Mouse (Mus musculus) embryonic facial prominence, embryonic 12.5 days (tissue): Measurements from ENCODE around the gene Tmem47. TPM values are rescaled to one million over a fixed set of nuclear protein-coding genes. Genes with fewer than 3 reads are reported as not detected.

Source experiments
- ATAC-seq: fragments of 200-750 bp; cut with Nextera tagmentation; 2 replicates; pipeline ENCODE4 v1.8.0; 2017; ENCODE audit not compliant: insufficient number of reproducible peaks, insufficient read depth, low FRiP score, low TSS enrichment
- H3K27ac ChIP-seq: fragments of 300-500 bp; sonication (generic); 2 replicates; pipeline ENCODE4 v1.5.1; 2016; ENCODE audit warnings: mild to moderate bottlenecking
- H3K27me3 ChIP-seq: fragments of 300-500 bp; sonication (generic); 2 replicates; pipeline ENCODE4 v1.6.1; 2016; ENCODE audit warnings: mild to moderate bottlenecking, moderate library complexity
- H3K36me3 ChIP-seq: fragments of 300-500 bp; sonication (generic); 2 replicates; pipeline ENCODE4 v1.6.1; 2016; ENCODE audit warnings: mild to moderate bottlenecking
- H3K4me1 ChIP-seq: fragments of 300-500 bp; sonication (generic); 2 replicates; pipeline ENCODE4 v1.6.1; 2016
- H3K4me2 ChIP-seq: fragments of 300-500 bp; sonication (generic); replicated peaks from 2 replicates; pipeline ENCODE4 v1.6.1; 2016; ENCODE audit warnings: mild to moderate bottlenecking, moderate library complexity
- H3K4me3 ChIP-seq: fragments of 300-500 bp; sonication (generic); 2 replicates; pipeline ENCODE4 v1.5.1; 2016; ENCODE audit warnings: mild to moderate bottlenecking
- H3K9ac ChIP-seq: fragments of 300-500 bp; sonication (generic); 2 replicates; pipeline ENCODE4 v1.6.1; 2016; ENCODE audit warnings: mild to moderate bottlenecking, moderate library complexity
- H3K9me3 ChIP-seq: fragments of 300-500 bp; sonication (generic); 2 replicates; pipeline ENCODE4 v1.6.1; 2016; ENCODE audit warnings: mild to moderate bottlenecking, moderate library complexity
- WGBS: fragments of 180-500 bp; shearing (Covaris S2); methylation state at CpG from one replicate; pipeline ENCODE4 v1.1.7; 2016; 5-methylcytosine and 5-hydroxymethylcytosine counted together
- polyA plus RNA-seq: library from polyadenylated mRNA; unstranded; fragments of >200 nt; fragmentation: Nextera tagmentation; extraction: Ambion mirVana; gene quantifications from 2 replicates; pipeline ENCODE4 v1.2.1, GENCODE M21; 2016

Tmem47 gene
- polyA plus RNA-seq = 16.9 and 18.6 TPM in 2 replicates

GRCm38 (mm10) chrX:81070210-81070803 is at the start of gene Tmem47:
Gene Tmem47 (plus strand): TSS chrX:81070698.
- Histone ChIP-seq H3K9ac (peak within 1 kb of the TSS; percentile 60), H3K36me3 (no peaks in the 10 kb centered on the region), H3K4me3 (peak within 1 kb of the TSS; percentile 55), H3K27ac (peak within 1 kb of the TSS; percentile 86), H3K27me3 (no peaks in the 10 kb centered on the region), H3K9me3 (no peaks in the 10 kb centered on the region), H3K4me2 (peak within 1 kb of the TSS; percentile 43), H3K4me1 (no peaks in the 10 kb centered on the region)
- WGBS = 4% methylated on average over 33 of the region's 39 CpGs
- ATAC-seq = peak; percentile 94

GRCm38 (mm10) chrX:81070804-81071461 is 435 bp downstream of the Tmem47 start:
- Histone ChIP-seq H3K4me2 (peak overlapping the region; percentile 43), H3K9me3 (no peaks in the 10 kb centered on the region), H3K27me3 (no peaks in the 10 kb centered on the region), H3K36me3 (no peaks in the 10 kb centered on the region), H3K9ac (peak overlapping the region; percentile 60), H3K4me3 (peak overlapping the region; percentile 55), H3K27ac (peak overlapping the region; percentile 86), H3K4me1 (no peaks in the 10 kb centered on the region)
- ATAC-seq = peak; percentile 80
- WGBS = 10% methylated on average over 36 of the region's 45 CpGs

- Histone ChIP-seq H3K36me3 (no peaks in the 10 kb centered on the region), H3K9ac (peak overlapping the region; percentile 60), H3K27me3 (no peaks in the 10 kb centered on the region), H3K4me1 (no peaks in the 10 kb centered on the region), H3K9me3 (no peaks in the 10 kb centered on the region), H3K4me3 (peak overlapping the region; percentile 55), H3K27ac (peak overlapping the region; percentile 86), H3K4me2 (peak overlapping the region; percentile 43)
- ATAC-seq = no peak
- WGBS = 8% methylated on average over 13 of the region's 14 CpGs
These were observed 1.5 kb downstream of the Tmem47 start for GRCm38 (mm10) chrX:81071746-81072640.

GRCm38 (mm10) chrX:81072651-81073050 is 2.2 kb downstream of the Tmem47 start:
- Histone ChIP-seq H3K4me3 (peak overlapping the region; percentile 55), H3K4me2 (peak overlapping the region; percentile 43), H3K27me3 (no peaks in the 10 kb centered on the region), H3K9ac (peak overlapping the region; percentile 60; the same call in 1 of the 2 replicates), H3K27ac (peak overlapping the region; percentile 30; the same call in 1 of the 2 replicates), H3K4me1 (no peaks in the 10 kb centered on the region), H3K9me3 (no peaks in the 10 kb centered on the region), H3K36me3 (no peaks in the 10 kb centered on the region)
- WGBS = 5% methylated on average over 2 of the region's 2 CpGs
- ATAC-seq = no peak

GRCm38 (mm10) chrX:81073834-81074233 is 3.3 kb downstream of the Tmem47 start:
- peak overlapping the region; percentile 43 for H3K4me2 ChIP-seq
- no peaks in the 10 kb centered on the region for H3K4me1 ChIP-seq
- no peak overlapping the region for H3K4me3 ChIP-seq
- WGBS = 42% methylated on average over 4 of the region's 4 CpGs
- no peak overlapping the region for H3K9ac ChIP-seq
- no peaks in the 10 kb centered on the region for H3K27me3 ChIP-seq
- no peaks in the 10 kb centered on the region for H3K9me3 ChIP-seq
- H3K27ac ChIP-seq = no peak overlapping the region
- ATAC-seq = no peak
- H3K36me3 ChIP-seq = no peaks in the 10 kb centered on the region

GRCm38 (mm10) chrX:81078522-81078921 is 8.0 kb downstream of the Tmem47 start:
- Histone ChIP-seq H3K27ac (no peak overlapping the region), H3K27me3 (no peaks in the 10 kb centered on the region), H3K9ac (no peak overlapping the region), H3K4me3 (no peak overlapping the region), H3K9me3 (no peaks in the 10 kb centered on the region), H3K4me1 (no peaks in the 10 kb centered on the region), H3K36me3 (no peaks in the 10 kb centered on the region), H3K4me2 (no peak overlapping the region)
- ATAC-seq = no peak

GRCm38 (mm10) chrX:81080996-81081395 is 10.5 kb downstream of the Tmem47 start:
- no peaks in the 10 kb centered on the region for H3K4me1 ChIP-seq
- no peak for ATAC-seq
- no peaks in the 10 kb centered on the region for H3K27me3 ChIP-seq
- no peak overlapping the region for H3K4me3 ChIP-seq
- H3K36me3 ChIP-seq = no peaks in the 10 kb centered on the region
- no peak overlapping the region for H3K9ac ChIP-seq
- H3K9me3 ChIP-seq = no peaks in the 10 kb centered on the region
- 64% methylated on average over 2 of the region's 2 CpGs for WGBS
- no peak overlapping the region for H3K4me2 ChIP-seq
- H3K27ac ChIP-seq = no peak overlapping the region

GRCm38 (mm10) chrX:81085025-81085752 is 14.7 kb downstream of the Tmem47 start:
- H3K4me2 ChIP-seq = no peak overlapping the region
- no peak overlapping the region for H3K9ac ChIP-seq
- no peak for ATAC-seq
- WGBS = 59% methylated on average over 2 of the region's 2 CpGs
- no peak overlapping the region for H3K27ac ChIP-seq
- no peaks in the 10 kb centered on the region for H3K36me3 ChIP-seq
- no peaks in the 10 kb centered on the region for H3K4me1 ChIP-seq
- H3K4me3 ChIP-seq = no peak overlapping the region
- H3K9me3 ChIP-seq = no peaks in the 10 kb centered on the region
- no peaks in the 10 kb centered on the region for H3K27me3 ChIP-seq

GRCm38 (mm10) chrX:81147416-81147815 is 76.9 kb downstream of the Tmem47 start:
- H3K9ac ChIP-seq = no peak overlapping the region
- WGBS = 68% methylated on average over 1 of the region's 1 CpGs
- H3K4me3 ChIP-seq = no peak overlapping the region
- no peak for ATAC-seq
- H3K27me3 ChIP-seq = no peaks in the 10 kb centered on the region
- no peaks in the 10 kb centered on the region for H3K36me3 ChIP-seq
- H3K9me3 ChIP-seq = no peaks in the 10 kb centered on the region
- no peak overlapping the region for H3K27ac ChIP-seq
- H3K4me2 ChIP-seq = no peak overlapping the region
- H3K4me1 ChIP-seq = no peaks in the 10 kb centered on the region
